Mouse (Mus musculus) c-Kit-negative CD71-positive TER-119-positive erythroid progenitor cells, embryonic 14.5 days (primary cell): ENCODE measurements around the gene Rab21.
"Not testable (repeated sequence)": the region's sequence is repeated elsewhere in the genome, so short reads cannot be mapped to it uniquely, and the experiment has no call there.

Experiments used
- DNase-seq: peaks from one replicate; pipeline ENCODE4 v3.0.0-alpha.2; 2013; ENCODE audit warnings: low read depth, low spot score

Rab21 gene

GRCm38 (mm10) chr10:115328514-115328913 lies 13.1 kb upstream of the Rab21 start:
- no peak for DNase-seq

GRCm38 (mm10) chr10:115323295-115323694 lies 7.9 kb upstream of the Rab21 start:
- DNase-seq = peak; percentile 51

DNA sequence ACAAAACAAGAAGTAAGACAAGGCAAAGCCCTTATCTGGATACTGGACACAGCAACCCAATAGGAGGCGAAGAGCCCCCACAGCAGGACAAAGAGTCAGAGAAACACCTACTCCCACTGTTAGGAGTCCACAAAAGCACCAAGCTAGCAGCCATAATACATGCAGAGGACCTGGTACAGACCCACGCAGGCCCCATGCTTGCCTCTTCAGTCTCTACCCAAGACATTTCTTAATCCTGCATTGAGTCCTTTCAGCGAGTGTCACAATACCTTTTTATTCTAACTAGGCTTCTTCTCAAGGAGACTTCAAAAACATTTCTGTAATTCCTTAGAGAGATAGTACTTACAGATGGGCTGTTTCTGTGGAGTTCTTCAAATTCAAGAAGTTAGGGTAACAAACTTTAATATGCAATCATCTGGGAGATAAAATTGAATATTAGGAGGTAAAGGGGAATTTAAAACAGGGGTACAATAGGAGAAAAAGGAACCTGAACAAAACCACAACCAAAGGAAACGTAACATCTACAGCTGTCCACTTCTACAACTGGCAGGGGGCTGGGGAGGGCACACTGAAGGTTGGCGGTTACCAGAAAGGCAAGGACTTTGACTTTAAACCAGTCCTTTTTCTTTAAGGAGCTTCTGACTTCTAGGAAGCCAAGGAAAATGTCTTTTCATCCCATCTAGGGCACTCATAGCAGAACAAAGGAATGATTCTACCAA lies 6.1 kb upstream of the Rab21 start:
- no peak for DNase-seq

GRCm38 (mm10) chr10:115318388-115318787 lies 3.0 kb upstream of the Rab21 start:
- not testable (repeated sequence) for DNase-seq

- DNase-seq = peak; percentile 13
Measured at GRCm38 (mm10) chr10:115316313-115316712, 919 bp upstream of the Rab21 start.

DNA sequence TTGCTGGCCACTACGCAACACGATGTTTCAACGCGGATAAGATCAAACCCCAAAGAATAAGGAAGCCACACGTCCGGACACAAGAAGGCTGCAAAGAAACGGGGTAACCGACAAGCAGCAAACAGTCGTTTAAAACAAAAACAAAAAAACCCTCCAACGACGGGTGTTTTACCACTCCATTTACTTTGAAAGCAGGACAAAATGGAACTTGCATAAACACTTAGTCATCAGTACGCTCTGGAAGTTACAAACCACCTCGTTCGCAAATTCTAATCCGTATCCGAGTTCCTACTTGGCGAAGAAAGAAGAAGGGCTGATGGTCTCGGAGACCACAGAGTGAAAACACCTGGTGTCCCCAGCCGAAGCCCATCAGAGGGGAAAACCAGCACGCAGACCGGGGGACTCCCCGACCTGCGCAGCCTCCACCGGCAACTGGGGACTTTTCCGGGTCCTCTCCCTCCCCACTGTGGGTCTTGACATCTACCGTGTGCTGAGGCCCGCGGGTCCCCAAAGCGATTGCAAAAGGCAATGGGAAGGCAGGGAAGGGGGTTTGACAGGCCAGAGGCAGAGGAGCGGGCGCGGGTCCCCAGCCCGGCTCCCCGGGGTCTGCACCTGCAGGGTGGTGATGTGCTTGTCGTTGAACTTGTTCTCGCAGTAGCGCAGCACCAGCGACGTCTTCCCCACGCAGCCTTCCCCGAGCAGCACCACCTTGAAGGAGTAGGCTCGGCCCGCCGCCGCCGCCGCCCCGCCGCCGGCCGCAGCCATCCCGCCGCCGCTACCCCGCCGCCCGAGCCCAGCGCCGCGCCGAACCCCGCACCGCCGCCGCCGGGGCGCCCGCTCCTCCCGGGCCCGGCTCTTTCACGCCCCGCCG lies 577 bp downstream of the Rab21 start:
- DNase-seq = peak; percentile 36

DNA sequence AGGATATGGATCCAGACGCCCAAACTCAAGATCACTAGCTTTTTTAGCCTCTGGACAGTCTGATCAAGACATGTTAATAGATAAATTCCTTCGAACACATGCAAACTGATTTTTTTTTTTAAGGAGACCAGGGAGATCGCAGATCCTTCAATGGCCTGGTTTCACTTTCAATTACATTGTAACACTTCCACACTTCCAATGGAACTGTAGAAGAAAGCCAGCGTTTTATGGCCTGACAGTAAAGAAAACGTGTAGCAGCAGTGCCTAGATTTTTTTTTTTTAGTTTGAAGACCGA lies 1.2 kb downstream of the Rab21 start:
- DNase-seq = no peak

DNA sequence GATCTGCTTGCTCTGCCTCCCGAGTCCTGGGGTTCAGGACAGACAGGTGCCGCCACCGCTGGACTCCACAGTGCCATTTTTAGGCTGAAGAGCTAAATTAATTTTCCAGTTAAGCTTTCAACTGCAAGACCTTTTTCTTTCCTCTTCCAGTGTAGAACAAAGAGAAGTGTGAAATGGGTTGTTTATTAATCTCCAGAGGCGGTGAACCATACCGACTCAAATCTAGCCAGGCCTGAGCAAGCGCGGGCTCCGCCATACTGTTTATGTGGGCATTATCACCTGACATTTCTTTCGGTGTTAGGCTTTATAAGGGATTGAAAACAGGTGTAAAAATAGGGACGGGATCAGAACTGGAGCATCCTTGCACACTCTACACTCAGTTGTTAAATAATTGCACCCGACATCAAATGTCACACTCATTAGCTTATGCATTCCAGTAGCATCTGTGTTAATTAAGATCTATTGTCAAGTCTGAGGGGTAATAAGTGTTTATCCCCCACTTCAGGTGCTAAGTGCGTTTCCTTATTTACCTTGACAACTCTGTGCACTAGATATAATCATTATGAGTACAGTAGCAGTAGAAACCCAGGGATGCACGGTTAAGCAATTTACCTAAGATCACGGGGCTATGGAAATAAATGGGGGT lies 1.6 kb downstream of the Rab21 start:
- DNase-seq = no peak

- no peak for DNase-seq
Measured at GRCm38 (mm10) chr10:115312732-115313131, 2.7 kb downstream of the Rab21 start.

DNA sequence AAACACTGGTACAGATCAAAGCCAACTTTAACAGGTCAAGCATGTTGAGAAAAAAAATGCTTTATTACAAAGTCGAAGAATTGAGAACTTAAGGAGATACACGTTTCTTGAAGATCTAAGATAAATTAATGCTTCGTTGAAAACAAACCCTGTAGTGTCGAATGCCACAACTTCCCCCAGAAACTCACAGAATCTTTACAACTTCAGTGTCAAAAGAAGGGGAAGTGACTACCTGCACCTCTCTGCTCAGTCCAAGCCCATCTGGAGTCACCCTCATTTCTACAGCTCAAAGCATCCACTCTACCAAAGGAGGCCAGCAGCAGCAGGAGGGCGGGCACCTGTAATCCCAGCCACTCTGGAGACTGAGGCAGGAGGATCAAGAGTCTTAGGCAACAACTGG lies 3.2 kb downstream of the Rab21 start:
- DNase-seq = no peak

- DNase-seq = no peak
Measured at GRCm38 (mm10) chr10:115311263-115311965, 4.0 kb downstream of the Rab21 start.

DNA sequence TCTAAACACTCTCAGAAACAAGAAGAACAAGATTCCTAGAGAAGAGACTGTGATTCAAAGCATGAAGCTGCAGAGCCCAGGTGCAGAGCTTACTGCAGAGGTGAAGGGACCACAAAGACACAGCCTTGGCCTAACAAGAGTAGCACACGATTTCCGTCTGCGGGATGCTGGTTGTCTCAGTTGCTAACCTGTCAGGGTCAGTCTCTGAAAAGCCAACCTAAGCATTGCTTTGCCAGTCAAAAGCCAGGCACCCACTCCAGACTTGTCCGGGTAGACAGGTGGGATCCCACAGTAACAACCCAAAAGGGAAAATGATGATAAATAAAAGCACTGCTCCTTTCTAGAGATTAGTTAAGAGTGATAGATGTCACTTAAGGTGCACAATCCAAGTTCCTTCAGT lies 6.2 kb downstream of the Rab21 start:
- no peak for DNase-seq

DNA sequence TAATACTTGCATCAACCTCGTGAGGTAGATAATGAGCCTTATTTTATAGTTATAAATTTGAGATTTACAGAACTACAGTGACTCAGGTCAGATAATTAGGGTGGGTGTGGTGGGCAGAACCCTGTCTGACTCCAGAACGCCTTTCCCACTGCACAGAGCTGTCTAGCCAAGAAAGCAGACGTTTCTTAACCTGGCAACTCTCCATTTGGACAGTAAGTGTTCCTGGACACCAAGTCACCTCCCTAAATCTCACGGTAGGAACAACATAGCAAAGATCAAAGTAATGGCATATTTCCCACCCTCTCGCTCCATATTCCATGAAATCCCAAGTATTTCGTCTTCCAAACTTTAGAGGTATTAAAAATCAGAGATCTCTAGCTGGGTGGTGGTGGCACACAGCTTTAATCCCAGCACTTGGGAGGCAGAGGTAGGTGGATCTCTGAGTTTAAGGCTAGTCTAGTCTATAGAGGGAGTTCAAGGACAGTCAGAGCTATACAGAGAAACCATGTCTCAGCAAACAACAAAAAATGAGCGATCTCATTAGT lies 8.0 kb downstream of the Rab21 start:
- no peak for DNase-seq

DNA sequence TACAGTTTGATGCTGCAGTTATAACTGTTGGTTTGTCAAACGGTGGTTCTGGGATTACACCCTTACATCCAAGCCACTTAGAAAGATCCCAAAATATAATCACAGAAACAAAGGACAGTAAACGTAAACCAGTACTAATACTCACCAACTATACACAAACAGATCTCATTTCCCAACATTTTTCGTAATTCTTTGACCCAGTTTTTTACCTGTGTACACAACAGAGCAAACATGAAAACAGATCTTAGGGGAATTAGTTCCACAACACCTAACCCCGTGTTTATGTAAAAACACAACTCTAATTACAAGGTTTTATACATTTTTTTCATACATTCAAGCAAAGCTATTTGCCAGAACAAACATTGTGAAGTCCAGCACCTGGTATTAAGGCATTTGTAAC lies 16.7 kb downstream of the Rab21 start:
- DNase-seq = no peak

DNA sequence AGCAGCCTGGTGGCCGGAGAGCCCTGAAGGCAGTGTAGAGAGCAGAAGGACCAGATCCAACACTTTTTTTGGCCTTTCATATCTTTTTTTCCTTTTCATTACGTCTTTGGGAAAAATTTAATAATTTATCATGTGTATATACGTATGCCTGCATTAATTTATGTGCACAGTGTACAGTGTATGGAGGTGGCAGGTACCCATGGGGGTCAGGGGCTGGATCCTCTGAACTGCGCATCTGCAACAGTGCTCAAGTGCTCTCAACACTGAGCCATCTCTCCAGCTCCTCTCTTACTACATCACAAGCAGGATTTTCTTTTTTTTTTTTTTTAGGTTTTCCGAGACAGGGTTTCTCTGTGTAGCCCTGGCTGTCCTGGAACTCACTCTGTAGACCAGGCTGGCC lies 17.8 kb downstream of the Rab21 start:
- no peak for DNase-seq

DNA sequence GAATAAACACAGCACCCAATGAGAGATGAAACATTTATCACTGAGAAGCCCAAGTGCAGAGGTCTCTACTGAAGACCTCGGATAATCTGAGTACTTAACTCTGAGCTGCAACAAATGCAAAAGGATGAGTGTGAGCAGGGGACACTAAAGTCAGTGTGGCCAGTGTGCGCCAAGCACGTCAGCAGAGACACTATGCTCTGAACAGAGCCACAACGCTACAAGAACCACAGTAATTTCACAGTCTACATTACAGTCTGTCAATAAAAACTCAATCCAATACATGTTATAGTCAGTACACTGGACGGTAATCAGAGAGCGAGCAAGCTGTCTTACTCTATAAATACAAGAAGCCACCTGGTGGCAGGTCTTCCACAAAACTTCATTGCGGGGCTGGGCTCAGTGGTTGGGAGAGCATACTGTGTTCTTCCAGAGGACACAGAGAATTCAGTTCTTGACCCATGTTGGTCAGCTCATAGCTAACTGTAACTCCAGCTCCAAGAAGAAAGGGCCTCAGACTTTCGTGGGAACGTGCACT lies 18.9 kb downstream of the Rab21 start:
- no peak for DNase-seq

DNA sequence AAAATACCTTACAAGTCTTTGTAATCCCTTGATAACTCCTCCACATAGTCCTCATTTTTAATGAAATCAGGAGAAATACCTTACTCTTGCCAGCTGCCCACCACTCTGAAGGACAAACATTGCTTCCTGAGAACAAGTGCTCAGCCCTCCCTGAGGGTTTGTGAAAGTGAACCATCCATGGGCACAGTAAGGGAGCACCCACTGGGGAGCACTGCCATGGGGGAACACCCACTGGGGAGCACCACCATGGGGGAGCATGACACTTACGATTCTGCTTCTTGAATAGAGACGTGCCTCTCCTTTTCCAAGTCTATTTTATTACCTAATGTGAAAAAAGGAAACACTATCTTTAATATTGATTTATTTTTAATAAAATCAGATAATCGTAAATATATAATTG lies 20.2 kb downstream of the Rab21 start:
- no peak for DNase-seq

DNA sequence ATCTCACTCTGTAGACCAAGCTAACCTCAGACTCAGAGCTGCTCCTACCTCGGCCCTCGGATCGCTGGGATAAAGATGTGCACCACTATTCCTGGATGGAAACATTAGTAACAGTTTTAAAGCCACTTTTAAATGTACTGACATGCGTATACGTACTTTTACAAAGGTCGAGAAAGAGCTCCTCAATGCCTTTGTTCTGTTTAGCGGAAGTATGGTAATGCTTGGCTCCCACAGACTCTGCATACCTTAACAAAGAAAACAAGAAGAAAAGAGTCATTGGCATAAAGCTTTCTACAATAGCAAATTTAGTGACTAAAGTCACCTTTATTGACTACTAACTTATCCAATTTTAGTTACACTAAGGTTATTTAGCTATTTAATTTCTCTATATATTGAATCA lies 20.7 kb downstream of the Rab21 start:
- DNase-seq = no peak

GRCm38 (mm10) chr10:115293946-115294345 lies 21.4 kb downstream of the Rab21 start:
- no peak for DNase-seq

DNA sequence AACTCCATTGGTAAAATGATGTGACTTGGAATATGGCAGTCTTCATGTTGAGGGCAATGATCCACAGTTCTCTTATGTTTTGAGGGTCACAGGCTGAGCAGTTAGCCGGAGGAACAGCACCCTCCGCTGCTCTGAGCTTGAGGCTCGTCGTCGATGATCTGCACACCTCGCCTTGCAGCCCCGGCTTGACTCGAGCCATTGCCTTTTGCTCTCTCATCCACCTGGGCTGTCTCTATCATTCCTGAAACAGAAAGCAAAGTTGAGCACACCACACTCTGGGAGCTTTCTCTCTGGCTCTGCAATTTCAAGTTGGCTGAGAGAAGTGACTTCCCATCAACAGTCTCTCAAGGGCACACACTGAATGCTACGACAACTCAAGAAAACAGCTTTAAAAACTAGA lies 24.7 kb downstream of the Rab21 start:
- no peak for DNase-seq

- no peak for DNase-seq
Measured at GRCm38 (mm10) chr10:115288856-115289255, 26.5 kb downstream of the Rab21 start.

DNA sequence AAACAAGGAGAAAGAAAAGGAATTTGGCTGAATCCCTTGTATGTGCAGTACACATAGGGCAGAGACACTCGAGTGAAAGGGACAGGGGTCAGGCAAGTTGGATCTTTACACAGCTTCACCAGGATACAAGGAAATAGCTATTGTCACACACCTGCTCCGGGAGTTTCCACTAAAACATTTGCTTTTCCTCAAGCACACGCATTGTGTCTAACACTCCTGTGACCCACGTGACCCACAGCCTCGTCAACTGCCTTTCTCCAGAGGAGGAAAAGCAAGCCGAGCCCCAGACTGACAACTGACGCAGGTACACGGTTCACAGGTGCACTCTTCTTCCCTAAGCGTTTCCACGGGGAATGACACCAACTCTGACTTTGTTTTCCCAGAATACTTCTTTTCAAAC lies 31.2 kb downstream of the Rab21 start:
- DNase-seq = no peak
